Mouse (Mus musculus): ENCODE results near the gene Rbpms2. TPM values are rescaled to one million over a fixed set of nuclear protein-coding genes. Genes with fewer than 3 reads are reported as not detected.
"Not testable (repeated sequence)": the region's sequence is repeated elsewhere in the genome, so short reads cannot be mapped to it uniquely, and the experiment has no call there.

Rbpms2 gene
- polyA plus RNA-seq, 1 experiment: not detected

DNA sequence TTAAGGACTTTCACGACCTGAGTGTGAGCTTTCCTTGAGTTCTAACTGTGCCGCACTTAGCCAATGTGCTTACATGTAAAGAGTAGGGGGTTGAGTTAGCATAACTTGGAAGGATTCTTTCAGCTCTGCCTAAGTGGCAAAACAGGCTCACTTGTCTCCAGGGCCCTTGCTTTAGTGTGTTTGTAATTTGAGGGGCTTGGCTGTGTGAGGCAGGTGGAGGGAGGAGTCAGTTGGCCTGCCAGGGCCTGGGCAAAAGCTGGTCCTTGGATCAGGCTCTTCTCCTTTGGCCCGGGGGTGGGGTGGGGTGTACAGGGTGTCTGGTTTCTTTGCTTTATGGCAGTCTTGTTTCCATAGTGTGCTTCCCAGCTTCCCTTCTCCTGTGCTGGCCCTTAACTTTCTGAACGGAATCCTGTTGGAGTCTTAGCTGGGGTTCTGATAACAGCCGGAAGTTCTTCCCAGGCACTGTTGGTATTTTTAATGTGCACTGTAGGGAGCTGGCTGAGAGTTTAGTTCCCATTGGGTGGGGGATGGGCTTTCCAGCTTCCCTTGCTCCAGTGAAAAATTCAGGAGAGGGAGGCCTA lies 49.8 kb downstream of the Rbpms2 start:
- Histone ChIP-seq H3K4me3 (ENCODE audit: insufficient read depth, low read depth, low read length) (peak overlapping the region; percentile 5), H3K4me1 (ENCODE audit: control insufficient read depth, insufficient read depth, low read length) (peaks cover 11% of the 10 kb centered on the region), H3K27ac (ENCODE audit: insufficient read depth, low read depth, low read length) (peak overlapping the region; percentile 16; the same call in 1 of the 2 replicates)
- TF ChIP-seq CTCF (IDR thresholded peaks at IDR 0.05; ENCODE audit: insufficient read depth, low read depth, low read length): no peak
- no peak for TF ChIP-seq POLR2A (IDR thresholded peaks at IDR 0.05; ENCODE audit: insufficient read depth, low read depth, low read length)
- WGBS: 6% methylated on average over 5 of the region's 5 CpGs

DNA sequence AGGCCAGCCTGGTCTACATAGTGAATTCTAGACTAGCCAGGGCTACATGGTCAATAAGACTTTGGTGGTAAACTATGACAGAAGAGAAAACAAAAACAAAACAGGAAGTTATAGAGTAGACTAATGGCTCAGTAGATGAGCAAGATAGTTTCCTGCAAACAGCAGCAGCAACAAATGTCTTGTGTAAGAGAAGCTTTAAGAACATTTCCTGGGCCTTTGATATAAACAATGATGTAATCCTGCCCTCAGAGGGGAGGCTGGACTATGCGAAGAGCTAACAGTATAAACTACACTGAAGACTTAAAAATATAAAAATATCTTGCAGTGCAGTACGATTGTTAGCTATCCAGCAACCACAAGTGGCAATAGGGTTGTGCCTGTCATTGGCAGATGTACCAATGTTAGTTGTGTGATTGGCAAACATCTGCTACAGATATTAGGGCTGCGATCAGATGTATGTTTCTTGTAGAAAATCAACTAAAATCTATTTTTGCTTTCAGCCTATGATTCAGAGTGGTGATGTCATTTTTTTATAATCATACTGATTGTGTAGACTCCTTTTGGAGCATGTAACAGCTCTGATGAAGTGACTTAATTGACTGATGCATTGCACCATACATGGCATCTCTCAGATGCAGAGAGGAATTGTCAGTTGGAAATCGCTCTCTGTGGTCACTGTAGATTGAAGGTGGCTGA lies 51.6 kb downstream of the Rbpms2 start:
- no peak overlapping the region for H3K27ac ChIP-seq (ENCODE audit: insufficient read depth, low read depth, low read length)
- WGBS: 64% methylated on average over 4 of the region's 4 CpGs
- peaks cover 15% of the 10 kb centered on the region for H3K4me1 ChIP-seq (ENCODE audit: control insufficient read depth, insufficient read depth, low read length)
- no peak for TF ChIP-seq CTCF (IDR thresholded peaks at IDR 0.05; ENCODE audit: insufficient read depth, low read depth, low read length)
- TF ChIP-seq POLR2A (IDR thresholded peaks at IDR 0.05; ENCODE audit: insufficient read depth, low read depth, low read length): no peak
- no peak overlapping the region for H3K4me3 ChIP-seq (ENCODE audit: insufficient read depth, low read depth, low read length)

DNA sequence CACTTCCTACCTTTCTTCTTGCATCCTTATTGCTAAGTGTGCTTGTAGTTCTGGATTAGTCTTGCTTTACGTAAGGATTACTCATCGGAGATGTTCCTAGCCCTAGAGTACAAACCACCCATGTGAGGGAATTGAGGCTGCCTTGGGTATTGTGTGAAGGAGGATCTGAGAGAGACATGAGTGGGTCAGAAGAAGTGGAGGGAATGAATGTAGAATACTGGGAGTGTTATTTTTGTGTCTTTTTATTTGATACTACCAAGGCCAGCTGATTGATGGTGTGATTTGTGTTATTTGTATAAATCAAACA lies 52.1 kb downstream of the Rbpms2 start:
- peaks cover 17% of the 10 kb centered on the region for H3K4me1 ChIP-seq (ENCODE audit: control insufficient read depth, insufficient read depth, low read length)
- no peak overlapping the region for H3K27ac ChIP-seq (ENCODE audit: insufficient read depth, low read depth, low read length)
- WGBS: 45% methylated on average over 2 of the region's 2 CpGs
- no peak overlapping the region for H3K4me3 ChIP-seq (ENCODE audit: insufficient read depth, low read depth, low read length)
- TF ChIP-seq CTCF (IDR thresholded peaks at IDR 0.05; ENCODE audit: insufficient read depth, low read depth, low read length): no peak
- no peak for TF ChIP-seq POLR2A (IDR thresholded peaks at IDR 0.05; ENCODE audit: insufficient read depth, low read depth, low read length)

DNA sequence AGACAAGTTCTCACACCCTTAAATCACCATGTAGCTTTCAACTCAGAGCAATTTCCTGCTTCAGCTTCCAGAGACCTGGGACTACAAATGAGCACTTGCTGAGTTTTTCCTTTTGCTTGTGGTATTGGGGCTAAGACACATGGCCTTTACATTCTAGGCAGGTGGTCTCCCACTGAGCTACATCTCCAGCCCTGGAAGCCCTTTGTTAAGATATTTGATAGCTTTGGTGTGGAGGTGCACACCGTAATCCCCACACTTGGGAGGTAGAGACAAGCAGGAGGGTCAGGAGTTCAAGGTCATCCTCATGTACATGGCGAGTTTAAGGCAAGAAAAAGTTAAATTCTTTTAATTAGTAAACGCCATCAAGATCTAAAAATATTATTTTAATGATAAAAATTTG lies 52.7 kb downstream of the Rbpms2 start:
- H3K4me1 ChIP-seq (ENCODE audit: control insufficient read depth, insufficient read depth, low read length): peaks cover 17% of the 10 kb centered on the region
- TF ChIP-seq POLR2A (IDR thresholded peaks at IDR 0.05; ENCODE audit: insufficient read depth, low read depth, low read length): no peak
- no peak for TF ChIP-seq CTCF (IDR thresholded peaks at IDR 0.05; ENCODE audit: insufficient read depth, low read depth, low read length)
- WGBS: 92% methylated on average over 3 of the region's 3 CpGs

DNA sequence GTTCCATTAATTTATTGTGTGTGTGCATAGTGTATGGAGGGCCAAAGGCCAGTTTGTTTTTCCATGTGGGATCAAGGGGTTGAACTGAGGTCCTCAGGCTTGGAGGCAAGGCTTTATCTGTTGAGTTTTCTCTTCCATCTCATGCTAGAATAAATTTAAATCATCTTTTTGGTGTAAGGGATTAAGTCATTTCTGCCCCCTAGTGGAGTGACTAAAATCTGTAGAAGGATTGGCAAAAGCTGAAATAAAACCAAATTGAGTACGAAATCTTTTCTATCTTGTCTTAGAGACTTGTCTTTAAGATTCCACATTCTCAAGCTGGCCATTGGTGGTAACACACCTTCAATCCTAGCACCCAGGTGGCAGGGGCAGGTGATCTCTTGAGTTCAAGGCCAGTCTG lies 53.5 kb downstream of the Rbpms2 start:
- Histone ChIP-seq H3K4me1 (ENCODE audit: control insufficient read depth, insufficient read depth, low read length) (peaks cover 20% of the 10 kb centered on the region), H3K4me3 (ENCODE audit: insufficient read depth, low read depth, low read length) (no peak overlapping the region)
- WGBS: 21% methylated on average over 1 of the region's 1 CpGs

More for the DNA sequence above, 52.7 kb downstream of the Rbpms2 start:
- Histone ChIP-seq H3K4me3 (ENCODE audit: insufficient read depth, low read depth, low read length) (no peak overlapping the region), H3K27ac (ENCODE audit: insufficient read depth, low read depth, low read length) (no peak overlapping the region)

DNA sequence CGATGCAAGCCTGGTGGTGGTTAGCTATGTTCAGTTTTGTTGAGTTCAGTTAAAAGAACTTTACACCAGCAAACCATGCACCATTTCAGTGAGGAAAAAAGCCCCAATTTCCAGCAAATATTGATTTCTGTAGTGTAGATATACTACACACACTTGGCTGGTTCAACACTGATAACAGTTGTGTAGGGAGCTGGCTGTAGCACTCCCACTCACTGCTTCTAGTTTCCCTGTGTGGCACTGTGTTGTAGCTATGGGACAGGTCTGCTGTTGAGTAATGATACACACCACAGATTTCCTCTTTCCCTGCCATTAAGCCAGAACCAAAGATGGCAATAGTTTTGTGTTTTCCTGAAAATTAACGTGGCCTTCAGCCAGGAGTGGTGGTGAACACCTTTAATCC lies 55.3 kb downstream of the Rbpms2 start:
- TF ChIP-seq POLR2A (IDR thresholded peaks at IDR 0.05; ENCODE audit: insufficient read depth, low read depth, low read length): no peak
- TF ChIP-seq CTCF (IDR thresholded peaks at IDR 0.05; ENCODE audit: insufficient read depth, low read depth, low read length): no peak
- Histone ChIP-seq H3K27ac (ENCODE audit: insufficient read depth, low read depth, low read length) (no peak overlapping the region), H3K4me3 (ENCODE audit: insufficient read depth, low read depth, low read length) (no peak overlapping the region), H3K4me1 (ENCODE audit: control insufficient read depth, insufficient read depth, low read length) (peaks cover 11% of the 10 kb centered on the region; the same call in 1 of the 2 replicates)
- 57% methylated on average over 2 of the region's 2 CpGs for WGBS

More for the DNA sequence above, 53.5 kb downstream of the Rbpms2 start:
- TF ChIP-seq POLR2A (IDR thresholded peaks at IDR 0.05; ENCODE audit: insufficient read depth, low read depth, low read length): no peak
- no peak for TF ChIP-seq CTCF (IDR thresholded peaks at IDR 0.05; ENCODE audit: insufficient read depth, low read depth, low read length)
- no peak overlapping the region for H3K27ac ChIP-seq (ENCODE audit: insufficient read depth, low read depth, low read length)

DNA sequence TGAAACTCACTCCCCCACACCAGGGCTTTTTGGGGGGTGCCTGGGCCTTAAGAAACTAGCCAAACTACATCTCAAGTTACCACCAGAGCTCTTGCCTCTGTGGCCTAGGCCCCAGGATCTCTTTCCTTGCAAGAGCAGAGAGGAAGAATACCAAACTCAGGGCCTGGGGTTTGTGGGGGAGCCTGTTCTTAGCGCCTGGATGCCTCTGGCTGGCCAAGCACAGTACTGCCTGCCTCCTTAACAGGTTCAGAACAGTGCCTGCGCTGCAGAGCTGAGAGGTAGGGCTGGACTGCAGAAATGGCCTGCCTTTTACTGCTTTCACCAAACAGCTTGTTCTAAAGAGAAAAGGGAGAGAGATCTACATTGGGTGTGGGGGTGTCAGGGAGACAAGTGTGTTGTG lies 60.4 kb downstream of the Rbpms2 start:
- H3K27ac ChIP-seq (ENCODE audit: insufficient read depth, low read depth, low read length); H3K4me3 ChIP-seq (ENCODE audit: insufficient read depth, low read depth, low read length): not testable (repeated sequence)
- 40% methylated on average over 2 of the region's 2 CpGs for WGBS
- peaks cover 18% of the 10 kb centered on the region for H3K4me1 ChIP-seq (ENCODE audit: control insufficient read depth, insufficient read depth, low read length)

DNA sequence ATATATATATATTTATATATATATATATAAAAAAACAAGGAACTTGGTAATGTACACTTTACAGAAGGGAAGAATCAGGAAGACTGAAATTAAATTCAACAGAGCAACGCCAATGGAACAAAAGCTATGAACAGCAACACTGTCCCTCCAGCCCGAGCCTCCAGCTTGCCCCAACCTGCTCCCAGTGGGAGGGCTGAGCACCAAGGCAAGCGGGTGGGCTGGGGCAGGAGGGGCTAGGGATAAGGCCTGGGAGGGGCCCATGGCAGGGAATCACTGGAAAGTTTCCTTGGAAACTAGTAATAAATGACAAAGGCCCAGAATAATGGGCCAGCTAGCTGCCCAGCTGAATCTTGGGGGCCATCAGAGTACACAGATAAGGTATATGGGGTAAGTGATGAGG lies 63.0 kb downstream of the Rbpms2 start:
- Histone ChIP-seq H3K4me3 (ENCODE audit: insufficient read depth, low read depth, low read length) (no peak overlapping the region), H3K4me1 (ENCODE audit: control insufficient read depth, insufficient read depth, low read length) (peaks cover 17% of the 10 kb centered on the region), H3K27ac (ENCODE audit: insufficient read depth, low read depth, low read length) (no peak overlapping the region)
- TF ChIP-seq POLR2A (IDR thresholded peaks at IDR 0.05; ENCODE audit: insufficient read depth, low read depth, low read length) (no peak), CTCF (IDR thresholded peaks at IDR 0.05; ENCODE audit: insufficient read depth, low read depth, low read length) (no peak)
- WGBS: 19% methylated on average over 3 of the region's 3 CpGs

DNA sequence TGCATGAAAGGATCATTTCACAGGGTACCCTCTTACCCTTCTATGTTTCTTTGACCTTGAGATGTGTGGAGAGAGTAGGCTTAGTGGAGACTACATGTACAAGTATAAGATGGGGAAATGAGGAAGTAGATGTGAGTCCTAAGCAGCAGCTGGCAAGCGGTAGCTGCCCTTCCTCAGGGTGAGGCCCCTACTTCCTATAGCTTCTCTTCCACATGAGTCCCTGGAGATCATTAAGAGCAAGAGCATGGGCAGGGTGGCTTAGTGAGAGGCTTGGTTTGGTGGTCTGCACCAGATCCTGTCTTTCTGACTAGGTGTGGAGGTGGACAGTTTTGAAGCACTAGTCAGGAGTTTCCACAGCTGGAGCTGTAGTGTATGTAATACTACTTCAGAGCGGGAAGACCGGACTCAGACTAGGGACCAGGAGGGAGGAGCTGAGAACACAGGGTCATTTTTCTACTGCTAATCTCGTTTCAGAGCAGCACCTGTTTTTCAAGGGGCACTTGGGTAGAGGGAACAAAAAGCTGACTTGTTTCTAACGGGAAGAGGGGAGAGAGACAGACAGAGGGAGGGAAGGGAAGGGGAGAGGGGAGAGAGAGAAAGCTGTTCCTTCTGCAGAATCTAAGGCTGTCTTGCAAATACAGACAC lies 63.6 kb downstream of the Rbpms2 start:
- TF ChIP-seq POLR2A (IDR thresholded peaks at IDR 0.05; ENCODE audit: insufficient read depth, low read depth, low read length) (no peak), CTCF (IDR thresholded peaks at IDR 0.05; ENCODE audit: insufficient read depth, low read depth, low read length) (no peak)
- Histone ChIP-seq H3K27ac (ENCODE audit: insufficient read depth, low read depth, low read length) (no peak overlapping the region; the same call in 1 of the 2 replicates), H3K4me1 (ENCODE audit: control insufficient read depth, insufficient read depth, low read length) (peaks cover 13% of the 10 kb centered on the region), H3K4me3 (ENCODE audit: insufficient read depth, low read depth, low read length) (no peak overlapping the region)
- WGBS: 32% methylated on average over 5 of the region's 5 CpGs
